Mouse (Mus musculus) gastrocnemius, adult 2 months (tissue): ENCODE data around the gene Ksr2. TPM values are rescaled to one million over a fixed set of nuclear protein-coding genes. Genes with fewer than 3 reads are reported as not detected.
"Not testable (repeated sequence)": the region's sequence is repeated elsewhere in the genome, so short reads cannot be mapped to it uniquely, and the experiment has no call there.

Source experiments
- DNase-seq: peaks from one replicate; pipeline ENCODE4 v3.0.0; 2022
- H3K27ac ChIP-seq: fragments of 200-600 bp; 2 replicates; pipeline ENCODE4 v1.8.1; 2022; ENCODE audit warnings: mild to moderate bottlenecking
- H3K4me3 ChIP-seq: fragments of 200-600 bp; 2 replicates; pipeline ENCODE4 v1.8.1; 2022; ENCODE audit warnings: mild to moderate bottlenecking, moderate library complexity
- CTCF ChIP-seq: fragments of 200-600 bp; IDR thresholded peaks from 2 replicates; pipeline ENCODE4 v1.8.1; 2022; ENCODE audit warnings: antibody characterized with exemption, mild to moderate bottlenecking, moderate library complexity
- intact Hi-C: fragments of 180-260 bp; cut with DNase I; formaldehyde crosslinking; loops from one replicate; pipeline ENCODE4 v1.15.1; 2025
- total RNA-seq, 2 experiments: library from RNA; stranded (reverse); gene quantifications; 2 replicates each; pipeline ENCODE4 v1.2.3; 2021

The Ksr2 gene
- total RNA-seq, 2 experiments from 2014 or later = 0.03 to 0.11 TPM

- intact Hi-C loops = no loop called here
- Histone ChIP-seq H3K4me3 (no peak overlapping the region), H3K27ac (no peak overlapping the region)
- DNase-seq = no peak
- TF ChIP-seq CTCF = no peak
These were observed 208.4 kb downstream of the Ksr2 start for GRCm38 (mm10) chr5:117622221-117622620.

- intact Hi-C loops, H3K27ac ChIP-seq, H3K4me3 ChIP-seq, DNase-seq: not testable (repeated sequence)
These were observed 209.4 kb downstream of the Ksr2 start for GRCm38 (mm10) chr5:117623206-117623605.

- intact Hi-C loops = no loop called here
- no peak for TF ChIP-seq CTCF
- Histone ChIP-seq H3K4me3 (no peak overlapping the region), H3K27ac (no peak overlapping the region)
- no peak for DNase-seq
These were observed 213.1 kb downstream of the Ksr2 start for GRCm38 (mm10) chr5:117626907-117627306.

- intact Hi-C loops = no loop called here
- Histone ChIP-seq H3K27ac (no peak overlapping the region), H3K4me3 (no peak overlapping the region)
- DNase-seq = peak; percentile 56
- peak; percentile 60 for TF ChIP-seq CTCF
These were observed 214.6 kb downstream of the Ksr2 start for GRCm38 (mm10) chr5:117628351-117628750.

- no peak for DNase-seq
- Histone ChIP-seq H3K27ac (no peak overlapping the region), H3K4me3 (no peak overlapping the region)
- no peak for TF ChIP-seq CTCF
- intact Hi-C loops = no loop called here
These were observed 215.8 kb downstream of the Ksr2 start for GRCm38 (mm10) chr5:117629570-117629969.

- no peak for TF ChIP-seq CTCF
- DNase-seq = no peak
- intact Hi-C loops = no loop called here
- Histone ChIP-seq H3K4me3 (no peak overlapping the region), H3K27ac (no peak overlapping the region)
These were observed 221.4 kb downstream of the Ksr2 start for GRCm38 (mm10) chr5:117635211-117635610.

- TF ChIP-seq CTCF = no peak
- DNase-seq = no peak
- intact Hi-C loops = no loop called here
- Histone ChIP-seq H3K4me3 (no peak overlapping the region), H3K27ac (no peak overlapping the region)
These were observed 222.0 kb downstream of the Ksr2 start for GRCm38 (mm10) chr5:117635838-117636237.

- H3K27ac ChIP-seq = no peak overlapping the region
- TF ChIP-seq CTCF = no peak
- H3K4me3 ChIP-seq = no peak overlapping the region
- intact Hi-C loops = no loop called here
- no peak for DNase-seq
These were observed 227.8 kb downstream of the Ksr2 start for GRCm38 (mm10) chr5:117641585-117641984.

- no peak overlapping the region for H3K4me3 ChIP-seq
- H3K27ac ChIP-seq = no peak overlapping the region
- intact Hi-C loops = no loop called here
- no peak for DNase-seq
- TF ChIP-seq CTCF = no peak
These were observed 237.6 kb downstream of the Ksr2 start for GRCm38 (mm10) chr5:117651238-117651886.

- peak; percentile 26; the same call in 1 of the 2 replicates for TF ChIP-seq CTCF
- no peak overlapping the region for H3K27ac ChIP-seq
- H3K4me3 ChIP-seq = no peak overlapping the region
- DNase-seq = no peak
- intact Hi-C loops = loop anchor here (2.0 kb wide), 1 partner anchor 178 kb away; no protein-coding TSS in a partner anchor
These were observed 244.8 kb downstream of the Ksr2 start for GRCm38 (mm10) chr5:117658641-117659040.

GRCm38 (mm10) chr5:117659596-117659995 is 245.8 kb downstream of the Ksr2 start:
- no peak overlapping the region for H3K27ac ChIP-seq

GRCm38 (mm10) chr5:117665181-117665580 is 251.4 kb downstream of the Ksr2 start:
- TF ChIP-seq CTCF = no peak
- Histone ChIP-seq H3K27ac (no peak overlapping the region), H3K4me3 (no peak overlapping the region; the same call in 1 of the 2 replicates)
- no peak for DNase-seq
- intact Hi-C loops = no loop called here

More at GRCm38 (mm10) chr5:117659596-117659995, 245.8 kb downstream of the Ksr2 start:
- intact Hi-C loops = loop anchor here (2.0 kb wide), 1 partner anchor 177 kb away; no protein-coding TSS in a partner anchor
- DNase-seq = no peak
- H3K4me3 ChIP-seq = no peak overlapping the region
- no peak for TF ChIP-seq CTCF

- DNase-seq = no peak
- Histone ChIP-seq H3K27ac (no peak overlapping the region), H3K4me3 (no peak overlapping the region)
- TF ChIP-seq CTCF = no peak
- intact Hi-C loops = no loop called here
These were observed 253.5 kb downstream of the Ksr2 start for GRCm38 (mm10) chr5:117667314-117667713.

- no peak overlapping the region for H3K4me3 ChIP-seq
- TF ChIP-seq CTCF = no peak
- no peak for DNase-seq
- intact Hi-C loops = no loop called here
- no peak overlapping the region for H3K27ac ChIP-seq
These were observed 255.5 kb downstream of the Ksr2 start for GRCm38 (mm10) chr5:117669265-117669664.
